Mouse (Mus musculus) heart, postnatal 4 days (tissue): ENCODE results near the gene Gramd1b. TPM values are rescaled to one million over a fixed set of nuclear protein-coding genes. Genes with fewer than 3 reads are reported as not detected.

Source experiments
- DNase-seq: peaks from one replicate; pipeline ENCODE4 v3.0.0; 2021
- total RNA-seq, 2 experiments: library from RNA; stranded (reverse); gene quantifications; 2 replicates each; pipeline ENCODE4 v1.2.3; 2021

Gene Gramd1b
- total RNA-seq, 2 experiments from 2014 or later: 11.7 to 12.9 TPM

DNA sequence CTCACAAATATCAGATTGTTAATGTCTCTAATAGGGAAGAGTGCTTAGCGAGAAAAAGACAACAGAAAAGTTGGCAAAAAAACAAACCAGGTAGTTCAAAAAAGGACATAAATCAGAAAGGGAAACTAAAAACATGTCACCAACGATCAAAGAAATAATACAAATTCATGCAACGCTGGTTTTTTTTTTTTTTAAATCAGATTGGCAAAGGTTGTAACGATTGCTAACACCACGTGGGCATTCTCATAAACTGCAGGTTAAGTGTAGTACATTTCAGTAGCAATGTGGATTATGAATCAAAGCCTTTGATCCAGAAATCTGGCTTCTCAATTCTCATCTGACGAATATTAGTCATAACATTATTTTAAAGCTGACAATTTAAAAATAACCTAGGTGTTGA, 169.2 kb downstream of the Gramd1b start:
- DNase-seq: no peak

GRCm38 (mm10) chr9:40358408-40358896, 172.7 kb downstream of the Gramd1b start:
- no peak for DNase-seq

- no peak for DNase-seq
Observed at GRCm38 (mm10) chr9:40356768-40357446, 174.3 kb downstream of the Gramd1b start.

DNA sequence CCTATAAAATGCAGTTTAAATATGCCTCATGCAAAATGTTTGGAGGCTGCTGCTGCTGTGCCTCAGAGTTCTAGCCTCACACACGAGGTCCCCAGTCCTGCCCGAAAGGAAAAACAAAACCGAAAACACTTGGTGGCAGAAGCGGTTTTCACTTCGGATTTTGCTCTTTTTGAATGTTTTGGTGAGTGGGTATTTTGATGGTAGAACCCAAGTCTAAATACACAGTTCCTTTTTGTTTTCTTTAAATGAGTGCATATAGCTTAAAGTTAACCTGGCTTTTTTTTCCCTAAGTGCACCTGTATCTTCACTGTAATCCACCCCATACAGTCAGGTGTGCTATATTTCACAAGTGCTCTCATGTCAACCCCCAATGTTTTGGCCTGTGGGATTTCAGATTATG, 174.8 kb downstream of the Gramd1b start:
- no peak for DNase-seq

DNA sequence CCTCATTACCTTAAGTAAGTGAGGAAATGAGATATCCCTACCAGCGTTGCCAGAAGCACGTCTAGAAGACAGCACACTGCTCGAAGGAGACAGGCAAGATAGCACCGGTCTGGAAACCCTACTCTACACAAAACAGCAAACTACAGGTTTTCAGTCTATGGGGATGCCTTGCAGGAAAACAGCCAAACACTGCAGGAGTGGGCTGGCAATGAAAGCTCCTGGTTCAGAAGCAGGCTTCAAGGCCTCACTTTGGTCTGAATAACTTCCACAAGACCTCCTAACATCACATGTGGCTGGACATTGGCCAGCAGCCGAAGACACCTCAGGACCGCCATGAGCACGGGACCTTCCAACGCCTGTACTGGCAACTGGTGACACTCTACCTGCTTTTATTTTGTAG, 175.8 kb downstream of the Gramd1b start:
- no peak for DNase-seq

GRCm38 (mm10) chr9:40353596-40353995, 177.6 kb downstream of the Gramd1b start:
- DNase-seq: no peak

DNA sequence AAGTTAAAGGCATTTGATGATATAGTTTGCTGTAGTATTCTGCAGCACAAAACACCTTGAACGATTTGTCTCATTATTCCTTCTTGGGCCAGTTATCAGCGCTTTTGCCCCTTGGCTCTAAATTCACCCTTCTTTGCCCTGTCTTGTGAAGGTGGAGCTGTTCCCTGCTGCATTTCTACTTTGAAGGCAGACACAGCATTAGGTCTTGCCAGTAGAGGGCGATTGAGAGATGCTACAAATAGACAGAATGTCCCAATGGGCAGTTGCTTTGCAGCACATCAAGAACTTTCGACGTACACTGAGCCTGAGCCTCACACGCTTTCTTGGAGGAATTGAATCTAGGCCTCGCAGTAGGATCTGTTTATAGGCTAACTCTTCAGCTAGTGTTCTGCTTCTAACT, 180.5 kb downstream of the Gramd1b start:
- peak; percentile 43 for DNase-seq

GRCm38 (mm10) chr9:40350052-40350451, 181.1 kb downstream of the Gramd1b start:
- DNase-seq: no peak

DNA sequence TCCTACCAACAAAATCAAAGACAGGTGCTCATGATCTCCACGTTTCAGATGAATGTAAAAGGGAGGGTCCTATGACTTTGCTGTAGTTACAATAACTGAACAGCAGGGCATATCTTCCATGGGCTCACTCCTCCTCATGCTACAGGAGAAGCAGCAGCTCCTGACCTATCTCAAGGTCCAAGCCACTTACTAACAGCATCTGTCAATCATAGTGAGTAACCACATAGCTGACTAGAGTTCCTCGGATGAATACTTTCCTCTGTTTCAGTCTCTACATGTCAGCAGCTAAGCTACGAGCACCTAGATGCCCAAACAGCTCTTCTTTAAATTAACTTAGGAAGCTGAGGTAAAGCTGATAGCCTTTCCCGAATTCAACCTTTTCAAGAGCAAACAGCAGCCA, 181.6 kb downstream of the Gramd1b start:
- no peak for DNase-seq

GRCm38 (mm10) chr9:40348714-40349233, 182.4 kb downstream of the Gramd1b start:
- DNase-seq: no peak

DNA sequence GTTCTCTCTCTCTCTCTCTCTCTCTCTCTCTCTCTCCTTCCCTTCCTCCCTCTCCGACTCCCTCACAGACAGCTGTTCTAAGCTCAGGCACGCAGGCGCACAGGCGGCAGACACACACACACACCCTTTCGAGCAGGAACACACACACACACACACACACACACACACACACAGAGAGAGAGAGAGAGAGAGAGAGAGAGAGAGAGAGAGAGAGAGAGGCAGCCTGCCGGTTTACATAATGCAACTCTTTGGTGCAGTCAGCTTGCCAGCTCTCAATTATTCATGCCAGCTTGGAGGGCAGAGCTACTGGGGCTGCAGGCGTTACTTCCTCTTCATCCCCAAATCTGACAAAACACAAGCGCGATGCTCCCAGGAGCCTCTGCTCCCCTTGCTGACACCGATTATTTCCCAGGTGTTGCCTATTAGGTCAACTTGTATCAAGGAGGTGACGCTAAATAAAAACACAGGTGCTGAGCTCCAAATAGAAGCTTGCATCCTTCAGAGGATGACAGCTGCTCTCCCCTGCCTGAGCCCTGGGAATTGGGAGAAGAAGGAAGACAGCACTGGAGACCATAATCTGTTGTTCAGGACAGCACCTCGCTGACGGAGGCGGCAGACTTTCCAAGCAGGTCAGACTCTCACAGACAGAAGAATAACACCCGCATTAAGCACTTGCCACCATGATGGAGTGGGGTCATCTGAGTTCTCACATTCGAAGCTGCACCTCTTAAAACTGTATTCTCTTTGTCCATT, 184.8 kb downstream of the Gramd1b start:
- DNase-seq: peak; percentile 36

DNA sequence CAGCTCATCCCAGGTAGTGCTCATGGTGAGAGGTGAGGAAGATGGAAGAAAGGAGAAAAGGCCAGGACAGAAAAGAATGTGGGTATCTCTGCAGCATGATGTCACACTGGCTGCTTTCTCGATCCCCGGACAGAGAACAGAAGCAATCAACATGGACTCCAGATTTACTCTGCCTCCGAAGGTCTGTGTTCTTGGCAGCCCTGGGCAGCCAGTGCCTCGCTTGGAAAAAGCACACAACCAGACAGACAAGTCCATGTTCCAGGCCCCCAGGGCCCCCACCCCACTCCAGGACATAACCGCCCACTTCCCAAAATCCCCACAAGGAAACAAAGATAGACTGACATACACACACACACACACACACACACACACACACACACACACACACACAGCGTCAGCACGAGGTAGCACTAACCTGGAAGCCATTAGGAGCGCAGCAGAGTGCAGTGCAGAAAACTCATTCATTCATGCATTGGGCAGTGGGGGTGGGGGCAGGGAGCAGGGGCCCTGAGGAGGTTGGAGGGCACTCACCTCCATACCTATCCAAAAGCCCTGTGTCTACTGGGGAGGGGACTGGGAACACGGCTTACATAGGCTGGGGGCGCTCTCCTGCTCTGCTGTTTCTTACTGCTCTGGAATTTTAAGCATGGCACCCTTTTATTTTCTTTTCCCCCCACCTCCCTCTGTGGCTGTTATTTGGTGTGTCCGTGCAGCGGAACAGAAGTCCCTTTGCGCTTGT, 185.5 kb downstream of the Gramd1b start:
- no peak for DNase-seq

DNA sequence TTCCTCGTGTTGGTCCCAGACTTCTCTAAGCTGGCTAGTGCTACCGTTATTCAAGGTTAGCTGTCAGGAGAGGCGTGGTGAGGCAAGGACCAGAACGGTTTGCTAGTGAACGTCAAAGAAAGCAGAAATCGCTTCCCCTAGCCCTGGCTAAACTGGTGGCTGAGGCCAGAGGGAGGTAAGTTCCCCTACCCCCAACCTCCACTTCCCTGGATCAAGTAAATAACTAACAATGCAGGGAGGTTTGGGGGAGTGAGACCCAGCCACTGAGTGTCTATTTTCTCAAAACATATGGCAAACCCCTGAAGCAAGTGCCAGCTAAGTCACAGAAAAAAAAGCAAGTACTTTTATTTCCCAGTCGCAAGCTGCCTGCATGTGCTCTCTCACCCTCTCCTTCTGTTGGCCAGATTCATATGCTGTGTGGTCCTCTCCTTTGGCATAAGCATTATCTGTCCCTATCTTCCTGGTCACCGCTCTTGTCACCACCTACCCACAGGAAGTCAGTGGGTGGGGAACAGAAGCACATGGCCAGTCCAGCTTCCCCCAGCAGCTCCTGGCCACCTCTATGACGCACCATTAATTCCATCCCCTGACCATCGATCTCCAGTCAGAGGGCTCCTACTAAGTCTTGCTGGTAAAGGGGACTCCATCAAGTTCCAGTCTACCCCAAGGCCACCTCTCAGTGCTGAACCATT, 186.2 kb downstream of the Gramd1b start:
- DNase-seq: no peak

- DNase-seq: no peak
Observed at GRCm38 (mm10) chr9:40343828-40344227, 187.4 kb downstream of the Gramd1b start.

GRCm38 (mm10) chr9:40343053-40343652, 188.0 kb downstream of the Gramd1b start:
- DNase-seq: no peak

DNA sequence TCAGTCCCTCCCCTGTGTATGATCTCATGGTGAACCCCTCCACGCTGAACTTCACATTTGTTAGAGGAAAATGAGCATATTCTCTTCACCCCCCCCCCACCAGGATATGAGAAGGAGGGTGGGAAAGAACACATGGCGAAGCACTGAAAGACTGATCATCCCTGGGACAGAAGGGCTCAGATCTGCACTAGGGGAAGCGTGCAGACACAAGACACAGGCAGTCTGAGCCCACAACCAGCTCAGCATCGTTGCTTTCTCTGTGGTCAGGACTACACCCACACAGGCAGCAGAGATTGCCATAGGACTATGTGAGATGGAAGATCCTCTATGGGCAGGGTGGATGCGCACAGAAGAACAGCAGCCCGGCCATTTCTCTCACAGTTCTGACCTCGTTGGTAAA, 189.1 kb downstream of the Gramd1b start:
- no peak for DNase-seq

GRCm38 (mm10) chr9:40339578-40339977, 191.6 kb downstream of the Gramd1b start:
- DNase-seq: no peak

- DNase-seq: no peak
Observed at GRCm38 (mm10) chr9:40337131-40337820, 193.9 kb downstream of the Gramd1b start.

GRCm38 (mm10) chr9:40336701-40337100, 194.5 kb downstream of the Gramd1b start:
- DNase-seq: peak; percentile 50

GRCm38 (mm10) chr9:40334617-40335016, 196.6 kb downstream of the Gramd1b start:
- no peak for DNase-seq
